Mouse (Mus musculus) thymus, adult 2 months (tissue): ENCODE data around the gene Gcgr.

Source experiments
- CTCF ChIP-seq: fragments of 200-500 bp; IDR thresholded peaks from 2 replicates; pipeline ENCODE4 v1.5.1; 2012; ENCODE audit warnings: mild to moderate bottlenecking, control low read depth, low read length, moderate library complexity, borderline replicate concordance; ENCODE audit not compliant: control insufficient read depth, poor library complexity, insufficient read depth; ENCODE audit errors: extremely low read depth
- POLR2A ChIP-seq: fragments of 200-500 bp; IDR thresholded peaks from 2 replicates; pipeline ENCODE4 v1.6.1; 2012; ENCODE audit warnings: mild to moderate bottlenecking, low read length, control low read depth, moderate library complexity; ENCODE audit not compliant: control insufficient read depth, poor library complexity, insufficient read depth; ENCODE audit errors: extremely low read depth

- TF ChIP-seq CTCF (no peak), POLR2A (no peak)
Measured at GRCm38 (mm10) chr11:120578694-120579243, 48.3 kb downstream of the Gcgr start.
